Mouse (Mus musculus) MEL (cell line): ENCODE results near the gene Gm21970. TPM values are rescaled to one million over a fixed set of nuclear protein-coding genes. Genes with fewer than 3 reads are reported as not detected.

Experiments
- DNase-seq: peaks from one replicate; pipeline ENCODE4 v3.0.0; 2011; ENCODE audit warnings: low read depth, low spot score
- H3K27ac ChIP-seq: 2 replicates; pipeline ENCODE4 v1.5.1; 2012; ENCODE audit warnings: low read depth, mild to moderate bottlenecking, control low read depth, low read length, moderate library complexity; ENCODE audit not compliant: control insufficient read depth
- H3K27me3 ChIP-seq, 2 experiments: fragments of 150-350 bp in 1 of 2; sonication (generic) in 1 of 2; 2 replicates each; pipeline ENCODE4 v1.6.1; 2012; ENCODE audit warnings: low read length in 2 of 2, mild to moderate bottlenecking in 2 of 2, improper control_type of control experiment in 1 of 2, moderate library complexity in 1 of 2; ENCODE audit not compliant: insufficient read depth in 2 of 2, control insufficient read depth in 1 of 2
- H3K36me3 ChIP-seq, 2 experiments: 2 replicates each; pipeline ENCODE4 v1.6.1; 2012 to 2014; ENCODE audit warnings: low read length in 2 of 2, improper control_type of control experiment in 1 of 2, inconsistent platforms in 1 of 2, mild to moderate bottlenecking in 1 of 2; ENCODE audit not compliant: insufficient read depth in 2 of 2, control insufficient read depth in 1 of 2
- H3K4me1 ChIP-seq, 2 experiments: fragments of 150-350 bp in 1 of 2; sonication (generic) in 1 of 2; 2 replicates each; pipeline ENCODE4 v1.6.1; 2012; ENCODE audit warnings: low read length in 2 of 2, improper control_type of control experiment in 1 of 2, mild to moderate bottlenecking in 1 of 2; ENCODE audit not compliant: insufficient read depth in 2 of 2, control insufficient read depth in 1 of 2
- H3K4me3 ChIP-seq, 2 experiments: fragments of 150-350 bp in 1 of 2; sonication (generic) in 1 of 2; 2 replicates each; pipeline ENCODE4 v1.5.1; 2012; ENCODE audit warnings: low read depth in 2 of 2, low read length in 2 of 2, mild to moderate bottlenecking in 2 of 2, moderate library complexity in 2 of 2, control low read depth in 1 of 2, improper control_type of control experiment in 1 of 2; ENCODE audit not compliant: control insufficient read depth in 1 of 2, insufficient read depth in 1 of 2
- H3K79me2 ChIP-seq: 2 replicates; pipeline ENCODE4 v1.6.1; 2012; ENCODE audit warnings: mild to moderate bottlenecking, low read length, moderate library complexity; ENCODE audit not compliant: control insufficient read depth, poor library complexity, insufficient read depth
- H3K9ac ChIP-seq: 2 replicates; pipeline ENCODE4 v1.6.1; 2012; ENCODE audit warnings: low read depth, mild to moderate bottlenecking, control low read depth, low read length, moderate library complexity; ENCODE audit not compliant: control insufficient read depth, poor library complexity, severe bottlenecking
- H3K9me3 ChIP-seq: fragments of 150-350 bp; sonication (generic); replicated peaks from 2 replicates; pipeline ENCODE4 v1.6.1; 2012; ENCODE audit warnings: mild to moderate bottlenecking, low read length, improper control_type of control experiment, moderate library complexity; ENCODE audit not compliant: insufficient read depth
- BHLHE40 ChIP-seq: IDR thresholded peaks from 2 replicates; pipeline ENCODE4 v1.6.1; 2012; ENCODE audit warnings: low read depth, mild to moderate bottlenecking, inconsistent platforms, low read length, improper control_type of control experiment, borderline replicate concordance
- CHD1 ChIP-seq: IDR thresholded peaks from 2 replicates; pipeline ENCODE4 v1.6.1; 2012; ENCODE audit warnings: low read depth, mild to moderate bottlenecking, inconsistent platforms, low read length, improper control_type of control experiment
- CHD2 ChIP-seq: IDR thresholded peaks from 2 replicates; pipeline ENCODE4 v1.6.1; 2011; ENCODE audit warnings: low read length, improper control_type of control experiment
- CTCF ChIP-seq, 3 experiments: IDR thresholded peaks in 2 of 3; conservative IDR thresholded peaks in 1 of 3; 2 replicates each; pipeline ENCODE4 v1.5.1; 2011 to 2012; ENCODE audit warnings: low read length in 3 of 3, low read depth in 2 of 3, mild to moderate bottlenecking in 2 of 3, improper control_type of control experiment in 1 of 3, inconsistent platforms in 1 of 3, mixed read lengths in 1 of 3, moderate library complexity in 1 of 3; ENCODE audit not compliant: control insufficient read depth in 1 of 3, insufficient read depth in 1 of 3, poor library complexity in 1 of 3, severe bottlenecking in 1 of 3
- ELF1 ChIP-seq: IDR thresholded peaks from 2 replicates; pipeline ENCODE4 v1.6.1; 2014; ENCODE audit warnings: low read depth, mild to moderate bottlenecking, inconsistent platforms, low read length, improper control_type of control experiment, moderate library complexity
- ETS1 ChIP-seq: IDR thresholded peaks from 2 replicates; pipeline ENCODE4 v1.6.1; 2012; ENCODE audit warnings: low read depth, mild to moderate bottlenecking, inconsistent platforms, low read length, improper control_type of control experiment, moderate library complexity
- HCFC1 ChIP-seq: IDR thresholded peaks from 2 replicates; pipeline ENCODE4 v1.6.1; 2012; ENCODE audit warnings: low read depth, mild to moderate bottlenecking, inconsistent platforms, low read length, improper control_type of control experiment, moderate library complexity
- MAZ ChIP-seq: IDR thresholded peaks from 2 replicates; pipeline ENCODE4 v1.6.1; 2012; ENCODE audit warnings: low read depth, mild to moderate bottlenecking, inconsistent platforms, low read length, improper control_type of control experiment
- NELFE ChIP-seq: IDR thresholded peaks from 2 replicates; pipeline ENCODE4 v1.6.1; 2011; ENCODE audit warnings: low read depth, low read length, improper control_type of control experiment
- NRF1 ChIP-seq: IDR thresholded peaks from 2 replicates; pipeline ENCODE4 v1.6.1; 2014; ENCODE audit warnings: low read depth, mild to moderate bottlenecking, inconsistent platforms, low read length, improper control_type of control experiment, moderate library complexity; ENCODE audit not compliant: poor library complexity, insufficient read depth, severe bottlenecking
- POLR2A ChIP-seq, 2 experiments: IDR thresholded peaks; 2 replicates each; pipeline ENCODE4 v1.6.1; 2011 to 2012; ENCODE audit warnings: low read length in 2 of 2, mild to moderate bottlenecking in 2 of 2, control low read depth in 1 of 2, improper control_type of control experiment in 1 of 2, low read depth in 1 of 2, moderate library complexity in 1 of 2; ENCODE audit not compliant: control insufficient read depth in 1 of 2, insufficient read depth in 1 of 2, poor library complexity in 1 of 2
- POLR2AphosphoS2 ChIP-seq: IDR thresholded peaks from 2 replicates; pipeline ENCODE4 v1.6.1; 2011; ENCODE audit warnings: low read length, improper control_type of control experiment
- SIN3A ChIP-seq: IDR thresholded peaks from 2 replicates; pipeline ENCODE4 v1.6.1; 2012; ENCODE audit warnings: low read length, improper control_type of control experiment, inconsistent platforms
- TCF12 ChIP-seq: IDR thresholded peaks from 2 replicates; pipeline ENCODE4 v1.6.1; 2014; ENCODE audit warnings: low read depth, mild to moderate bottlenecking, inconsistent platforms, low read length, improper control_type of control experiment, moderate library complexity
- UBTF ChIP-seq: IDR thresholded peaks from 2 replicates; pipeline ENCODE4 v1.6.1; 2012; ENCODE audit warnings: low read depth, mild to moderate bottlenecking, inconsistent platforms, low read length, improper control_type of control experiment, moderate library complexity, borderline replicate concordance; ENCODE audit not compliant: insufficient read depth
- USF2 ChIP-seq, 2 experiments: IDR thresholded peaks; 2 replicates each; pipeline ENCODE4 v1.6.1; 2011 to 2012; ENCODE audit warnings: improper control_type of control experiment in 2 of 2, low read length in 2 of 2, borderline replicate concordance in 1 of 2, inconsistent platforms in 1 of 2, low read depth in 1 of 2, mild to moderate bottlenecking in 1 of 2; ENCODE audit not compliant: insufficient read depth in 1 of 2
- ZKSCAN1 ChIP-seq: IDR thresholded peaks from 2 replicates; pipeline ENCODE4 v1.6.1; 2012; ENCODE audit warnings: low read depth, mild to moderate bottlenecking, inconsistent platforms, low read length, improper control_type of control experiment, moderate library complexity
- ZMIZ1 ChIP-seq: IDR thresholded peaks from 2 replicates; pipeline ENCODE4 v1.6.1; 2012; ENCODE audit warnings: low read depth, mild to moderate bottlenecking, inconsistent platforms, low read length, improper control_type of control experiment, moderate library complexity
- polyA plus RNA-seq, 2 experiments: library from polyadenylated mRNA; stranded (reverse) in 1 of 2; unstranded in 1 of 2; fragments of >175 nt in 1 of 2; fragments of >200 nt in 1 of 2; gene quantifications; 2 replicates each; pipeline versions ENCODE4 v1.2.1 to v1.2.4; 2012; ENCODE audit warnings: low replicate concordance in 2 of 2, low read depth in 1 of 2; ENCODE audit not compliant: insufficient read length in 2 of 2, insufficient read depth in 1 of 2, missing spikeins in 1 of 2
- total RNA-seq: library from RNA; depleted of rRNA; stranded (reverse); fragments of 300-350 nt; gene quantifications from 2 replicates; pipeline ENCODE4 v1.2.3, GENCODE M21; 2012

Gene Gm21970
- total and polyA plus RNA-seq, 3 experiments = not detected

DNA sequence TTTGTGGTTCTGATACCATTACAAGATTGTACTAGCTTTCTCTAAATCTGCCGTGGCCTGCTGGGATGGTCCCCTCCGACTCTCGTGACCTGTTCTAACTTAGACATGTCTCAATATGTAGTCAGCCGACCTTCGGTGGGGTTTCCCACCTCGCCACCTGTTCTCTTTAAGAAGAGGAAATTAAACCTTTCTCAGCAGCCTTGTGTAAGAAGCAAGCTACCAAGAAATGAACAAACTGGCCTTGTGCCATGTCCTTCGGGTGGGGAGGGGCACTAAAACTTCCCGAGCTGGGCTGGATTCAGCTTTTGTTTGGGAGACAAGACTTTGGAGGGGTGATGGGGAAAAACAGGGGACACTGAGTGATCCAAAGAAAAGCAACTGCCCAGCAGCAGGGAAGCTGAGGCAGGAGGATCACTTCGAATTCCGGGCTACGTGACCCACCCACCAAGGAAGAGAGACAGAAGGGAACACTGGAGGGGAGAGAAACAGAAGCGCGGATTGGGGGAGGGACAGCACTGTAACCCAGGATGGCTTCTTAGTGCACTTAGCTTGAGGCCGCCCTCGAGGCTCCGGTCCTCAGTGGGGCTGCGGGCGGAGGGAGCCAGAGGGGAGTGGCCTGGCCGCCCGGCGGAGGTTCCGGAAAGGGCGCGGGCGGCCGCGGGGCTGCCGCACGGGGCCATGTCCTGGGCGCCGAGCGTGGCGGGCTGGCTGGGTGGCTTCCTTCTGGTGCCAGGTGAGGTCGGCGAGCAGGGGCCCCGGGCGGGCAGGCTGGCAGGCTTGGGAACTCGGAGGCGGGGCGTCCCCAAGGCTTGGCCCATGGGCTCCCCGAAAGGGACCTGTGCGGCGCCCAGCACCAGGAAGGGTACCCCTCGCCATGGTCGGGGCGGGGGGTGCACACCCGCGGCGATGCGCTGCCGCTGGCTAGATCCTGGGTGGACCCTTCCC is 14.4 kb downstream of the Gm21970 start, which contains the start of gene Il10rb:
Gene Il10rb (plus strand): TSS at position 525 of the 945 bp plus-strand sequence.
- Histone ChIP-seq H3K79me2 (peaks cover 4% of the 10 kb centered on the region; the same call in 1 of the 2 replicates), H3K9me3 (no peaks in the 10 kb centered on the region), H3K9ac (peak within 1 kb of the TSS; percentile 86), H3K36me3 (peaks cover 0 to 13% of the 10 kb centered on the region in 2 experiments; a peak in 2 of 4 replicates), H3K4me1 (peaks cover 6 to 13% of the 10 kb centered on the region in 2 experiments; a peak in 2 of 4 replicates), H3K4me3 (peak within 1 kb of the TSS; percentile 82 to 91), H3K27me3 (no peaks in the 10 kb centered on the region), H3K27ac (peak within 1 kb of the TSS; percentile 42)
- DNase-seq = peak; percentile 78
- TF ChIP-seq HCFC1 (0 out of 2 replicates have a peak, but pooled peaks have one; percentile 25), POLR2A (IDR thresholded peaks at IDR 0.05; ENCODE audit: control insufficient read depth in 1 of 2, insufficient read depth in 1 of 2, low read depth in 1 of 2, low read length in 2 of 2, poor library complexity in 1 of 2) (peak; percentile 60 to 64; a peak in 2 of 4 replicates), ETS1 (peak; percentile 45; the same call in 1 of the 2 replicates), NELFE (peak; percentile 38), CHD1 (no peak), ZKSCAN1 (0 out of 2 replicates have a peak, but pooled peaks have one; percentile 15), NRF1 (no peak), BHLHE40 (peak; percentile 43; the same call in 1 of the 2 replicates), ZMIZ1 (0 out of 2 replicates have a peak, but pooled peaks have one; percentile 47), UBTF (0 out of 2 replicates have a peak, but pooled peaks have one; percentile 38), ELF1 (no peak), SIN3A (peak; percentile 54), MAZ (peak; percentile 57; the same call in 1 of the 2 replicates), TCF12 (peak; percentile 13; the same call in 1 of the 2 replicates), CHD2 (no peak), CTCF (IDR thresholded peaks at IDR 0.05 in 2 of 3, conservative IDR thresholded peaks at IDR 0.05 in 1 of 3; ENCODE audit: control insufficient read depth in 1 of 3, insufficient read depth in 1 of 3, low read depth in 2 of 3, low read length in 3 of 3, poor library complexity in 1 of 3, severe bottlenecking in 1 of 3) (no peak), USF2 (IDR thresholded peaks at IDR 0.05; ENCODE audit: borderline replicate concordance in 1 of 2, insufficient read depth in 1 of 2, low read depth in 1 of 2, low read length in 2 of 2) (no peak), POLR2AphosphoS2 (peak; percentile 81)
